In genomic region chr4:141705331-141705730, GRCm38 (mm10) we compare ENCODE assay signal across 10 mouse cellular contexts. TPM values are rescaled to one million over a fixed set of nuclear protein-coding genes. Genes with fewer than 3 reads are reported as not detected.
DNase-seq lines count a peak whose midpoint lies in the region; ATAC-seq and TF ChIP-seq lines count a peak whose summit lies in the region.
"Had no signal": no experiment of that assay in that cellular context is flagged by ENCODE, and none has a peak within 500 bp of the region (broad histone marks: within the 10 kb centered on the region; RNA-seq: fewer than 3 reads in every experiment).

No protein-coding gene starts in this region.

- no peaks in the 10 kb centered on the region for H3K9me3 ChIP-seq in hindbrain, embryonic 13.5 days
- H3K9me3 ChIP-seq in hindbrain, embryonic 12.5 days (replicated peaks): no peaks in the 10 kb centered on the region
- H3K9me3 ChIP-seq in hindbrain, postnatal 0 days (ENCODE audit: low read length): no peaks in the 10 kb centered on the region
- H3K9me3 ChIP-seq in midbrain, embryonic 15.5 days: no peaks in the 10 kb centered on the region
- no peaks in the 10 kb centered on the region for H3K9me3 ChIP-seq in liver, embryonic 11.5 days (ENCODE audit: control insufficient read depth, low read length)
- H3K9me3 ChIP-seq: heart, embryonic 13.5 days; limb, embryonic 15.5 days had no signal

- peak; percentile 42 to 51 for DNase-seq in adrenal gland, postnatal 36 days
- DNase-seq in hindbrain, postnatal 0 days (ENCODE audit: low spot score): peak; percentile 86
- no peak for DNase-seq in spleen, adult 18-20 months
- no peak for DNase-seq in ovary, postnatal 36 days (ENCODE audit: low spot score)
- DNase-seq in liver, embryonic 11.5 days (ENCODE audit: low spot score): no peak

- no peak overlapping the region for H3K4me3 ChIP-seq in hindbrain, embryonic 13.5 days
- no peak overlapping the region for H3K4me3 ChIP-seq in hindbrain, embryonic 12.5 days
- H3K4me3 ChIP-seq in hindbrain, postnatal 0 days (ENCODE audit: low read length): no peak overlapping the region
- H3K4me3 ChIP-seq in midbrain, embryonic 15.5 days: no peak overlapping the region
- no peak overlapping the region for H3K4me3 ChIP-seq in liver, embryonic 11.5 days (ENCODE audit: low read depth, low read length)
- H3K4me3 ChIP-seq: heart, embryonic 13.5 days; limb, embryonic 15.5 days had no signal

- no peaks in the 10 kb centered on the region for H3K4me1 ChIP-seq in hindbrain, embryonic 13.5 days (replicated peaks)
- H3K4me1 ChIP-seq in hindbrain, embryonic 12.5 days: no peaks in the 10 kb centered on the region
- H3K4me1 ChIP-seq in hindbrain, postnatal 0 days (ENCODE audit: insufficient read depth, low read length): no peaks in the 10 kb centered on the region
- peaks cover 2% of the 10 kb centered on the region; the same call in 1 of the 2 replicates for H3K4me1 ChIP-seq in midbrain, embryonic 15.5 days
- H3K4me1 ChIP-seq in liver, embryonic 11.5 days (replicated peaks; ENCODE audit: control insufficient read depth, insufficient read depth, low read length): no peaks in the 10 kb centered on the region
- H3K4me1 ChIP-seq: heart, embryonic 13.5 days; limb, embryonic 15.5 days had no signal

- no peak; the same call in 1 of the 2 replicates for TF ChIP-seq CTCF in hindbrain, postnatal 0 days (IDR thresholded peaks at IDR 0.05; ENCODE audit: low read depth)

- H3K4me2 ChIP-seq in hindbrain, embryonic 13.5 days: no peak overlapping the region
- H3K4me2 ChIP-seq in hindbrain, embryonic 12.5 days (replicated peaks): no peak overlapping the region
- no peak overlapping the region for H3K4me2 ChIP-seq in hindbrain, postnatal 0 days (ENCODE audit: low read depth, low read length)
- no peak overlapping the region for H3K4me2 ChIP-seq in midbrain, embryonic 15.5 days
- no peak overlapping the region for H3K4me2 ChIP-seq in liver, embryonic 11.5 days
- H3K4me2 ChIP-seq: heart, embryonic 13.5 days; limb, embryonic 15.5 days had no signal

- no peak overlapping the region for H3K9ac ChIP-seq in hindbrain, embryonic 13.5 days
- H3K9ac ChIP-seq in hindbrain, embryonic 12.5 days: no peak overlapping the region
- H3K9ac ChIP-seq in hindbrain, postnatal 0 days (replicated peaks; ENCODE audit: low read length): no peak overlapping the region
- H3K9ac ChIP-seq in midbrain, embryonic 15.5 days: no peak overlapping the region
- H3K9ac ChIP-seq in liver, embryonic 11.5 days (ENCODE audit: low read depth, low read length): no peak overlapping the region
- H3K9ac ChIP-seq: heart, embryonic 13.5 days; limb, embryonic 15.5 days had no signal

- 86% methylated on average over 4 of the region's 4 CpGs for WGBS in hindbrain, embryonic 13.5 days
- 92% methylated on average over 4 of the region's 4 CpGs for WGBS in hindbrain, embryonic 12.5 days
- WGBS in hindbrain, postnatal 0 days: 63% methylated on average over 4 of the region's 4 CpGs
- 69% methylated on average over 4 of the region's 4 CpGs for WGBS in midbrain, embryonic 15.5 days
- WGBS in liver, embryonic 11.5 days: 87% methylated on average over 4 of the region's 4 CpGs

- no peak for ATAC-seq in hindbrain, embryonic 13.5 days (ENCODE audit: low FRiP score)
- ATAC-seq in hindbrain, embryonic 12.5 days (ENCODE audit: low FRiP score): no peak
- peak; percentile 93 for ATAC-seq in hindbrain, postnatal 0 days
- no peak; the same call in 1 of the 2 replicates for ATAC-seq in midbrain, embryonic 15.5 days (replicated peaks)
- no peak for ATAC-seq in liver, embryonic 11.5 days (replicated peaks; ENCODE audit: low FRiP score)

- no peaks in the 10 kb centered on the region for H3K27me3 ChIP-seq in hindbrain, embryonic 13.5 days
- H3K27me3 ChIP-seq in hindbrain, embryonic 12.5 days: no peaks in the 10 kb centered on the region
- H3K27me3 ChIP-seq in hindbrain, postnatal 0 days (ENCODE audit: insufficient read depth, low read length): no peaks in the 10 kb centered on the region
- H3K27me3 ChIP-seq in midbrain, embryonic 15.5 days (replicated peaks): no peaks in the 10 kb centered on the region
- H3K27me3 ChIP-seq in liver, embryonic 11.5 days (replicated peaks; ENCODE audit: control insufficient read depth, insufficient read depth, low read length): no peaks in the 10 kb centered on the region
- H3K27me3 ChIP-seq: heart, embryonic 13.5 days; limb, embryonic 15.5 days had no signal

- 0 out of 2 replicates have a peak overlapping the region, but pooled peaks have one; percentile 8 for H3K27ac ChIP-seq in hindbrain, embryonic 13.5 days
- no peak overlapping the region for H3K27ac ChIP-seq in hindbrain, embryonic 12.5 days
- H3K27ac ChIP-seq in hindbrain, postnatal 0 days: peak overlapping the region; percentile 63; the same call in 1 of the 2 replicates
- H3K27ac ChIP-seq in midbrain, embryonic 15.5 days: 0 out of 2 replicates have a peak overlapping the region, but pooled peaks have one; percentile 34
- no peak overlapping the region for H3K27ac ChIP-seq in liver, embryonic 11.5 days (ENCODE audit: low read depth, low read length)
- H3K27ac ChIP-seq: heart, embryonic 13.5 days; limb, embryonic 15.5 days had no signal

- H3K36me3 ChIP-seq in hindbrain, embryonic 13.5 days: peaks cover 97% of the 10 kb centered on the region
- H3K36me3 ChIP-seq in hindbrain, embryonic 12.5 days: peaks cover 88% of the 10 kb centered on the region
- peaks cover 73% of the 10 kb centered on the region for H3K36me3 ChIP-seq in hindbrain, postnatal 0 days (ENCODE audit: insufficient read depth, low read length)
- H3K36me3 ChIP-seq in midbrain, embryonic 15.5 days (replicated peaks): peaks cover 49% of the 10 kb centered on the region
- H3K36me3 ChIP-seq in liver, embryonic 11.5 days (ENCODE audit: control insufficient read depth, insufficient read depth, low read length): peaks cover 62% of the 10 kb centered on the region

RNA-seq across cellular contexts. Expression of gene Ddi2, which starts 17.9 kb away (rescaled TPM):
- polyA plus RNA-seq in hindbrain, embryonic 13.5 days (2015; fragmentation: Nextera tagmentation; extraction: Ambion mirVana): 14.9 and 16.0 TPM in 2 replicates
- polyA plus RNA-seq in hindbrain, embryonic 12.5 days (2016; fragmentation: Nextera tagmentation; extraction: Ambion mirVana): 28.1 and 28.7 TPM in 2 replicates
- total RNA-seq in adrenal gland, postnatal 36 days (2021): 10 to 100 TPM; 56.6 to 58.9 TPM
- 20.9 and 31.5 TPM in 2 replicates for total RNA-seq in hindbrain, postnatal 0 days (2014; rRNA removed)
- polyA plus RNA-seq in hindbrain, postnatal 0 days (2015; fragmentation: Nextera tagmentation; extraction: Ambion mirVana): 12.1 and 12.5 TPM in 2 replicates
- polyA plus RNA-seq in midbrain, embryonic 15.5 days (2015; fragmentation: Nextera tagmentation; extraction: Ambion mirVana): 13.3 and 14.0 TPM in 2 replicates
- polyA plus RNA-seq in liver, embryonic 11.5 days (2014; fragmentation: Nextera tagmentation; extraction: Ambion mirVana): 29.3 and 31.4 TPM in 2 replicates

RNA-seq across cellular contexts. Expression of gene Rsc1a1, which starts 19.9 kb away (rescaled TPM):
- 0.44 and 2.8 TPM in 2 replicates for polyA plus RNA-seq in hindbrain, embryonic 13.5 days (2015; fragmentation: Nextera tagmentation; extraction: Ambion mirVana)
- polyA plus RNA-seq in hindbrain, embryonic 12.5 days (2016; fragmentation: Nextera tagmentation; extraction: Ambion mirVana): 0.43 TPM in 1 of 2 replicates, not detected in the other
- 1 to 10 TPM in 1 of 2 experiments, not detected in 1; 2.4 TPM for total RNA-seq in adrenal gland, postnatal 36 days (2021)
- total RNA-seq in hindbrain, postnatal 0 days (2014; rRNA removed): 3.0 and 13.6 TPM in 2 replicates
- 0.32 TPM in 1 of 2 replicates, not detected in the other for polyA plus RNA-seq in hindbrain, postnatal 0 days (2015; fragmentation: Nextera tagmentation; extraction: Ambion mirVana)
- polyA plus RNA-seq in midbrain, embryonic 15.5 days (2015; fragmentation: Nextera tagmentation; extraction: Ambion mirVana): 0.49 and 0.53 TPM in 2 replicates
- polyA plus RNA-seq in liver, embryonic 11.5 days (2014; fragmentation: Nextera tagmentation; extraction: Ambion mirVana): 2.7 TPM in 1 of 2 replicates, not detected in the other

RNA-seq across cellular contexts. Expression of gene Plekhm2, which starts 40.6 kb away (rescaled TPM):
- 6.9 and 8.2 TPM in 2 replicates for polyA plus RNA-seq in hindbrain, embryonic 13.5 days (2015; fragmentation: Nextera tagmentation; extraction: Ambion mirVana)
- 6.3 and 7.6 TPM in 2 replicates for polyA plus RNA-seq in hindbrain, embryonic 12.5 days (2016; fragmentation: Nextera tagmentation; extraction: Ambion mirVana)
- total RNA-seq in adrenal gland, postnatal 36 days (2021): 10 to 100 TPM; 46.0 to 65.8 TPM
- 45.8 and 47.6 TPM in 2 replicates for total RNA-seq in hindbrain, postnatal 0 days (2014; rRNA removed)
- 6.1 and 6.4 TPM in 2 replicates for polyA plus RNA-seq in hindbrain, postnatal 0 days (2015; fragmentation: Nextera tagmentation; extraction: Ambion mirVana)
- 9.7 and 10.7 TPM in 2 replicates for polyA plus RNA-seq in midbrain, embryonic 15.5 days (2015; fragmentation: Nextera tagmentation; extraction: Ambion mirVana)
- 2.1 and 3.4 TPM in 2 replicates for polyA plus RNA-seq in liver, embryonic 11.5 days (2014; fragmentation: Nextera tagmentation; extraction: Ambion mirVana)

RNA-seq across cellular contexts. Expression of gene Agmat, which starts 41.1 kb away (rescaled TPM):
- polyA plus RNA-seq in hindbrain, embryonic 13.5 days (2015; fragmentation: Nextera tagmentation; extraction: Ambion mirVana): not detected in 2 replicates
- not detected in 2 replicates for polyA plus RNA-seq in hindbrain, embryonic 12.5 days (2016; fragmentation: Nextera tagmentation; extraction: Ambion mirVana)
- total RNA-seq in adrenal gland, postnatal 36 days (2021): 10 to 100 TPM; 35.7 to 41.3 TPM
- total RNA-seq in hindbrain, postnatal 0 days (2014; rRNA removed): 0.72 TPM in 1 of 2 replicates, not detected in the other
- polyA plus RNA-seq in hindbrain, postnatal 0 days (2015; fragmentation: Nextera tagmentation; extraction: Ambion mirVana): 0.60 and 0.62 TPM in 2 replicates
- not detected in 2 replicates for polyA plus RNA-seq in midbrain, embryonic 15.5 days (2015; fragmentation: Nextera tagmentation; extraction: Ambion mirVana)
- 16.0 and 18.0 TPM in 2 replicates for polyA plus RNA-seq in liver, embryonic 11.5 days (2014; fragmentation: Nextera tagmentation; extraction: Ambion mirVana)
- polyA plus RNA-seq: limb, embryonic 15.5 days had no signal

Comparison
In these comparisons a context has a peak if more than half of its experiments do, and no peak if none do; other contexts are left out.
1. H3K27ac ChIP-seq: peak in hindbrain, embryonic 13.5 days (single experiment), hindbrain, postnatal 0 days (single experiment) and midbrain, embryonic 15.5 days (single experiment); none in hindbrain, embryonic 12.5 days (single experiment) and liver, embryonic 11.5 days (single experiment).
2. DNase-seq: peak in adrenal gland, postnatal 36 days (2 of 2) and hindbrain, postnatal 0 days (single experiment); none in spleen, adult 18-20 months (0 of 2), ovary, postnatal 36 days (single experiment) and liver, embryonic 11.5 days (single experiment).